Mouse (Mus musculus) heart, embryonic 10.5 days (tissue): ENCODE data around the gene Denr. TPM values are rescaled to one million over a fixed set of nuclear protein-coding genes. Genes with fewer than 3 reads are reported as not detected.

Experiments
- polyA plus RNA-seq: library from polyadenylated mRNA; unstranded; fragments of >200 nt; fragmentation: Nextera tagmentation; extraction: Ambion mirVana; gene quantifications from 2 replicates; pipeline ENCODE4 v1.2.1, GENCODE M21; 2016

Denr gene
- polyA plus RNA-seq, 1 experiment from 2014 or later: 144 TPM

Other genes starting within 250 kb of the Denr start
- gene Clip1, start 222.6 kb upstream of the Denr start, polyA plus RNA-seq: 49.1 and 56.0 TPM in 2 replicates
- 74.5 and 77.0 TPM in 2 replicates for gene Zcchc8, start 186.1 kb upstream of the Denr start, polyA plus RNA-seq
- gene Rsrc2, start 157.8 kb upstream of the Denr start, polyA plus RNA-seq: 85.7 and 102 TPM in 2 replicates
- 27.0 and 27.3 TPM in 2 replicates for gene Kntc1, start 157.5 kb upstream of the Denr start, polyA plus RNA-seq
- not detected in 2 replicates for gene Hcar2, start 41.7 kb upstream of the Denr start, polyA plus RNA-seq
- gene Hcar1, start 27.2 kb upstream of the Denr start, polyA plus RNA-seq: not detected in 2 replicates
- gene Gm43518, start 20.2 kb downstream of the Denr start, polyA plus RNA-seq: 2.4 and 2.7 TPM in 2 replicates
- 3.7 and 5.7 TPM in 2 replicates for gene Ccdc62, start 23.5 kb downstream of the Denr start, polyA plus RNA-seq
- 6.5 and 8.4 TPM in 2 replicates for gene Hip1r, start 66.5 kb downstream of the Denr start, polyA plus RNA-seq
- 54.0 and 61.4 TPM in 2 replicates for gene Vps37b, start 125.1 kb downstream of the Denr start, polyA plus RNA-seq
- gene Abcb9, start 188.6 kb downstream of the Denr start, polyA plus RNA-seq: 0.89 and 2.4 TPM in 2 replicates
- 19.6 and 20.1 TPM in 2 replicates for gene Ogfod2, start 205.1 kb downstream of the Denr start, polyA plus RNA-seq
- gene Arl6ip4, start 208.9 kb downstream of the Denr start, polyA plus RNA-seq: 86.9 and 116 TPM in 2 replicates